Mouse (Mus musculus) retina, embryonic 14.5 days (tissue): ENCODE data around the gene Gm10720.
"Not testable (repeated sequence)": the region's sequence is repeated elsewhere in the genome, so short reads cannot be mapped to it uniquely, and the experiment has no call there.

Source experiments
- DNase-seq: peaks from one replicate; pipeline ENCODE4 v3.0.0-alpha.2; 2015; ENCODE audit warnings: low spot score

Gene Gm10720

DNA sequence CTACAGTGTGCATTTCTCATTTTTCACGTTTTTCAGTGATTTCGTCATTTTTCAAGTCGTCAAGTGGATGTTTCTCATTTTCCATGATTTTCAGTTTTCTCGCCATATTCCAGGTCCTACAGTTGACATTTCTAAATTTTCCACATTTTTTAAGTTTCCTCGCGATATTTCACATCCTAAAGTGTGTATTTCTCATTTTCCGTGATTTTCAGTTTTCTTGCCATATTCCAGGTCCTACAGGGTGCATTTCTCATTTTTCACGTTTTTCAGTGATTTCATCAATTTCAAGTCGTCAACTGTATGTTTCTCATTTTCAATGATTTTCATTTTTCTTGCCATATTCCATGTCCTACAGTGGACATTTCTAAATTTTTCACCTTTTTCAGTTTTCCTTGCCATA, at the start of gene Gm10720:
TSS of gene Gm10720 (plus strand) at position 301 of the 400 bp plus-strand sequence.
- not testable (repeated sequence) for DNase-seq

- peak; percentile 26 for DNase-seq
Observed at GRCm38 (mm10) chr9:3000445-3000972, 14.9 kb upstream of the Gm10720 start, which contains the start of gene Gm10722. Gm10722 (plus strand) TSS chr9:3000922.

DNA sequence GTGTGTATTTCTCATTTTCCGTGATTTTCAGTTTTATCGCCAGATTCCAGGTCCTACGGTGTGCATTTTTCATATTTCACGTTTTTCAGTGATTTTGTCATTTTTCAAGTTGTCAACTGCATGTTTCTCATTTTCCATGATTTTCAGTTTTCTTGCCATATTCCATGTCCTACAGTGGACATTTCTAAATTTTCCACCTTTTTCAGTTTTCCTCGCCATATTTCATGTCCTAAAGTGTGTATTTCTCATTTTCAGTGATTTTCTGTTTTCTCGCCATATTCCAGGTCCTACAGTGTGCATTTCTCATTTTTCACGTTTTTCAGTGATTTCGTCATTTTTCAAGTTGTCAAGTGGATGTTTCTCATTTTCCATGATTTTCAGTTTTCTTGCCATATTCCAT, 14.4 kb upstream of the Gm10720 start:
- DNase-seq: not testable (repeated sequence)

DNA sequence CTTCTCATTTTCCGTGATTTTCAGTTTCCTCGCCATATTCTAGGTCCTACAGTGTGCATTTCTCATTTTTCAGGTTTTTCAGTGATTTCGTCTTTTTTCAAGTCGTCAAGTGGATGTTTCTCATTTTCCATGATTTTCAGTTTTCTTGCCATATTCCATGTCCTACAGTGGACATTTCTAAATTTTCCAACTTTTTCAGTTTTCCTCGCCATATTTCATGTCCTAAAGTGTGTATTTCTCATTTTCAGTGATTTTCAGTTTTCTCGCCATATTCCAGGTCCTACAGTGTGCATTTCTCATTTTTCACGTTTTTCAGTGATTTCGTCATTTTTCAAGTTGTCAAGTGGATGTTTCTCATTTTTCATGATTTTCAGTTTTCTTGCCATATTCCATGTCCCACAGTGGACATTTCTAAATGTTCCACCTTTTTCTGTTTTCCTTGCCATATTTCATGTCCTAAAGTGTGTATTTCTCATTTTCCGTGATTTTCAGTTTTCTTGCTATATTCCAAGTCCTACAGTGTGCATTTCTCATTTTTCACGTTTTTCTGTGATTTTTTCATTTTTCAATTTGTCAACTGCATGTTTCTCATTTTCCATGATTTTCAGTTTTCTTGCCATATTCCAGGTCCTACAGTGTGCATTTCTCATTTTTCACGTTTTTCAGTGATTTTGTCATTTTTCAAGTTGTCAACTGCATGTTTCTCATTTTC, 13.3 kb upstream of the Gm10720 start:
- peak; percentile 25 for DNase-seq

- not testable (repeated sequence) for DNase-seq
Observed at GRCm38 (mm10) chr9:3002794-3003396, 12.6 kb upstream of the Gm10720 start, which contains the start of gene Gm11168. Gm11168 (plus strand) TSS chr9:3003346.

- DNase-seq: not testable (repeated sequence)
Observed at GRCm38 (mm10) chr9:3006179-3006578, 9.3 kb upstream of the Gm10720 start.

GRCm38 (mm10) chr9:3006636-3007035, 8.8 kb upstream of the Gm10720 start:
- not testable (repeated sequence) for DNase-seq

GRCm38 (mm10) chr9:3007272-3007671, 8.2 kb upstream of the Gm10720 start:
- peak; percentile 5 for DNase-seq

GRCm38 (mm10) chr9:3009331-3009730, 6.1 kb upstream of the Gm10720 start:
- DNase-seq: not testable (repeated sequence)

DNA sequence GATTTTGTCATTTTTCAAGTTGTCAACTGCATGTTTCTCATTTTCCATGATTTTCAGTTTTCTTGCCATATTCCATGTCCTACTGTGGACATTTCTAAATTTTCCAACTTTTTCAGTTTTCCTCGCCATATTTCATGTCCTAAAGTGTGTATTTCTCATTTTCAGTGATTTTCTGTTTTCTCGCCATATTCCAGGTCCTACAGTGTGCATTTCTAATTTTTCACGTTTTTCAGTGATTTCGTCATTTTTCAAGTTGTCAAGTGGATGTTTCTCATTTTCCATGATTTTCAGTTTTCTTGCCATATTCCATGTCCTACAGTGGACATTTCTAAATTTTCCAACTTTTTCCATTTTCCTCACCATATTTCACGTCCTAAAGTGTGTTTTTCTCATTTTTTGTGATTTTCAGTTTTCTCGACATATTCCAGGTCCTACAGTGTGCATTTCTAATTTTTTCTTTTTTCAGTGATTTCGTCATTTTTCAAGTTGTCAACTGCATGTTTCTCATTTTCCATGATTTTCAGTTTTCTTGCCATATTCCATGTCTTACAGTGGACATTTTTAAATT, 3.3 kb upstream of the Gm10720 start:
- DNase-seq: not testable (repeated sequence)

DNA sequence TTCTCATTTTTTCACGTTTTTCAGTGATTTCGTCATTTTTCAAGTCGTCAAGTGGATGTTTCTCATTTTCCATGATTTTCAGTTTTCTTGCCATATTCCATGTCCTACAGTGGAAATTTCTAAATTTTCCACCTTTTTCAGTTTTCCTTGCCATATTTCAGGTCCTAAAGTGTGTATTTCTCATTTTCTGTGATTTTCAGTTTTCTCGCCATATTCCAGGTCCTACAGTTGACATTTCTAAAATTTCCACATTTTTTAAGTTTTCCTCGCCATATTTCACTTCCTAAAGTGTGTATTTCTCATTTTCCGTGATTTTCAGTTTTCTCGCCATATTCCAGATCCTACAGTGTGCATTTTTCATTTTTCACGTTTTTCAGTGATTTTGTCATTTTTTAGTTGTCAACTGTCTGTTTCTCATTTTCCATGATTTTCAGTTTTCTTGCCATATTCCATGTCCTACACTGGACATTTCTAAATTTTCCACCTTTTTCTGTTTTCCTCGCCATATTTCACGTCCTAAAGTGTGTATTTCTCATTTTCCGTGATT, 2.6 kb upstream of the Gm10720 start, which contains the start of gene Gm10721:
TSS of gene Gm10721 (plus strand) at position 408 of the 547 bp plus-strand sequence.
- not testable (repeated sequence) for DNase-seq

DNA sequence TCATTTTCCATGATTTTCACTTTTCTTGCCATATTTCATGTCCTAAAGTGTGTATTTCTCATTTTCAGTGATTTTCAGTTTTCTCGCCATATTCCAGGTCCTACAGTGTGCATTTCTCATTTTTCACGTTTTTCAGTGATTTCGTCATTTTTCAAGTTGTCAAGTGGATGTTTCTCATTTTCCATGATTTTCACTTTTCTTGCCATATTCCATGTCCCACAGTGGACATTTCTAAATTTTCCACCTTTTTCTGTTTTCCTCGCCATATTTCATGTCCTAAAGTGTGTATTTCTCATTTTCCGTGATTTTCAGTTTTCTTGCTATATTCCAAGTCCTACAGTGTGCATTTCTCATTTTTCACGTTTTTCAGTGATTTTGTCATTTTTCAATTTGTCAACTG, 442 bp downstream of the Gm10720 start:
- not testable (repeated sequence) for DNase-seq

DNA sequence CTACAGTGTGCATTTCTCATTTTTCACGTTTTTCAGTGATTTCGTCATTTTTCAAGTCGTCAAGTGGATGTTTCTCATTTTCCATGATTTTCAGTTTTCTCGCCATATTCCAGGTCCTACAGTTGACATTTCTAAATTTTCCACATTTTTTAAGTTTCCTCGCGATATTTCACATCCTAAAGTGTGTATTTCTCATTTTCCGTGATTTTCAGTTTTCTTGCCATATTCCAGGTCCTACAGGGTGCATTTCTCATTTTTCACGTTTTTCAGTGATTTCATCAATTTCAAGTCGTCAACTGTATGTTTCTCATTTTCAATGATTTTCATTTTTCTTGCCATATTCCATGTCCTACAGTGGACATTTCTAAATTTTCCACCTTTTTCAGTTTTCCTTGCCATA, 1.7 kb downstream of the Gm10720 start, which contains the start of gene Gm10719:
TSS of gene Gm10719 (plus strand) at position 301 of the 400 bp plus-strand sequence.
- DNase-seq: not testable (repeated sequence)

DNA sequence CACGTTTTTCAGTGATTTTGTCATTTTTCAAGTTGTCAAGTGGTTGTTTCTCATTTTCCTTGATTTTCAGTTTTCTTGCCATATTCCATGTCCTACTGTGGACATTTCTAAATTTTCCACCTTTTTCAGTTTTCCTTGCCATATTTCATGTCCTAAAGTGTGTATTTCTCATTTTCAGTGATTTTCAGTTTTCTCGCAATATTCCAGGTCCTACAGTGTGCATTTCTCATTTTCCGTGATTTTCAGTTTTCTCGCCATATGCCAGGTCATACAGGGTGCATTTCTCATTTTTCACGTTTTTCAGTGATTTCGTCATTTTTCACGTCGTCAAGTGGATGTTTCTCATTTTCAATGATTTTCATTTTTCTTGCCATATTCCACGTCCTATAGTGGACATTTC, 3.5 kb downstream of the Gm10720 start:
- DNase-seq: not testable (repeated sequence)

DNA sequence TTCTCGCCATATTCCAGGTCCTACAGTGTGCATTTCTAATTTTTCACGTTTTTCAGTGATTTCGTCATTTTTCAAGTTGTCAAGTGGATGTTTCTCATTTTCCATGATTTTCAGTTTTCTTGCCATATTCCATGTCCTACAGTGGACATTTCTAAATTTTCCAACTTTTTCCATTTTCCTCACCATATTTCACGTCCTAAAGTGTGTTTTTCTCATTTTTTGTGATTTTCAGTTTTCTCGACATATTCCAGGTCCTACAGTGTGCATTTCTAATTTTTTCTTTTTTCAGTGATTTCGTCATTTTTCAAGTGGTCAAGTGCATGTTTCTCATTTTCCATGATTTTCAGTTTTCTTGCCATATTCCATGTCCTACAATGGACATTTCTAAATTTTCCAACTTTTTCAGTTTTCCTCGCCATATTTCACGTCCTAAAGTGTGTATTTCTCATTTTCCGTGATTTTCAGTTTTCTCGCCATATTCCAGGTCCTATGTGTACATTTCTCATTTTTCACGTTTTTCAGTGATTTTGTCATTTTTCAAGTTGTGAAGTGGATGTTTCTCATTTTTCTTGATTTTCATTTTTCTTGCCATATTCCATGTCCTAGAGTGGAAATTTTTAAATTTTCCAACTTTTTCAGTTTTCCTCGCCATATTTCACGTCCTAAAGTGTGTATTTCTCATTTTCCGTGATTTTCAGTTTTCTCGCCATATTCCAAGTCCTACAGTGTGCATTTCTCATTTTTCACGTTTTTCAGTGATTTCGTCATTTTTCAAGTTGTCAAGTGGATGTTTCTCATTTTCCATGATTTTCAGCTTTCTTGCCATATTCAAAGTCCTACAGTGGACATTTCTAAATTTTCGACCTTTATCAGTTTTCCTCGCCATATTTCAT, 4.6 kb downstream of the Gm10720 start:
- DNase-seq: not testable (repeated sequence)

- DNase-seq: peak; percentile 1
Observed at GRCm38 (mm10) chr9:3022316-3023008, 7.0 kb downstream of the Gm10720 start.

DNA sequence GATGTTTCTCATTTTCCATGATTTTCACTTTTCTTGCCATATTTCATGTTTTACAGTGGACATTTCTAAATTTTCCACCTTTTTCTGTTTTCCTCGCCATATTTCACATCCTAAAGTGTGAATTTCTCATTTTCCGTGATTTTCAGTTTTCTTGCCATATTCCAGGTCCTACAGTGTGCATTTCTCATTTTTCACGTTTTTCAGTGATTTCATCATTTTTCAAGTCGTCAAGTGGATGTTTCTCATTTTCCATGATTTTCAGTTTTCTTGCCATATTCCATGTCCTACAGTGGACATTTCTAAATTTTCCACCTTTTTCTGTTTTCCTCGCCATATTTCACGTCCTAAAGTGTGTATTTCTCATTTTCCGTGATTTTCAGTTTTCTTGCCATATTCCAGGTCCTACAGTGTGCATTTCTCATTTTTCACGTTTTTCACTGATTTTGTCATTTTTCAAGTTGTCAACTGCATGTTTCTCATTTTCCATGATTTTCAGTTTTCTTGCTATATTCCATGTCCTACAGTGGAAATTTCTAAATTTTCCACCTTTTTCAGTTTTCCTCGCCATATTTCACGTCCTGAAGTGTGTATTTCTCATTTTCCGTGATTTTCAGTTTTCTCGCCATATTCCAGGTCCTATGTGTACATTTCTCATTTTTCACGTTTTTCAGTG, 8.0 kb downstream of the Gm10720 start, which contains the start of gene Gm10718:
TSS of gene Gm10718 (plus strand) at position 236 of the 673 bp plus-strand sequence.
- DNase-seq: not testable (repeated sequence)

GRCm38 (mm10) chr9:3023985-3024648, 8.7 kb downstream of the Gm10720 start:
- not testable (repeated sequence) for DNase-seq

DNA sequence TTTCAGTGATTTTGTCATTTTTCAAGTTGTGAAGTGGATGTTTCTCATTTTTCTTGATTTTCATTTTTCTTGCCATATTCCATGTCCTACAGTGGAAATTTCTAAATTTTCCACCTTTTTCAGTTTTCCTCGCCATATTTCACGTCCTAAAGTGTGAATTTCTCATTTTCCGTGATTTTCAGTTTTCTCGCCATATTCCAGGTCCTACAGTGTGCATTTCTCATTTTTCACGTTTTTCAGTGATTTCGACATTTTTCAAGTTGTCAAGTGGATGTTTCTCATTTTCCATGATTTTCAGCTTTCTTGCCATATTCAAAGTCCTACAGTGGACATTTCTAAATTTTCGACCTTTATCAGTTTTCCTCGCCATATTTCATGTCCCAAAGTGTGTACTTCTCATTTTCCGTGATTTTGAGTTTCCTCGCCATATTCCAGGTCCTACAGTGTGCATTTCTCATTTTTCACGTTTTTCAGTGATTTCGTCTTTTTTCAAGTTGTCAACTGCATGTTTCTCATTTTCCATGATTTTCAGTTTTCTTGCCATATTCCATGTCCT, 9.5 kb downstream of the Gm10720 start, which contains the start of gene Gm10717:
TSS of gene Gm10717 (plus strand) at position 506 of the 556 bp plus-strand sequence.
- DNase-seq: not testable (repeated sequence)
